Mouse (Mus musculus) kidney, adult 9 months (tissue): Measurements from ENCODE around the gene Wdr20rt.
"Not testable (repeated sequence)": the region's sequence is repeated elsewhere in the genome, so short reads cannot be mapped to it uniquely, and the experiment has no call there.

Experiments used
- DNase-seq: peaks from one replicate; pipeline ENCODE4 v3.0.0; 2022

Gene Wdr20rt

DNA sequence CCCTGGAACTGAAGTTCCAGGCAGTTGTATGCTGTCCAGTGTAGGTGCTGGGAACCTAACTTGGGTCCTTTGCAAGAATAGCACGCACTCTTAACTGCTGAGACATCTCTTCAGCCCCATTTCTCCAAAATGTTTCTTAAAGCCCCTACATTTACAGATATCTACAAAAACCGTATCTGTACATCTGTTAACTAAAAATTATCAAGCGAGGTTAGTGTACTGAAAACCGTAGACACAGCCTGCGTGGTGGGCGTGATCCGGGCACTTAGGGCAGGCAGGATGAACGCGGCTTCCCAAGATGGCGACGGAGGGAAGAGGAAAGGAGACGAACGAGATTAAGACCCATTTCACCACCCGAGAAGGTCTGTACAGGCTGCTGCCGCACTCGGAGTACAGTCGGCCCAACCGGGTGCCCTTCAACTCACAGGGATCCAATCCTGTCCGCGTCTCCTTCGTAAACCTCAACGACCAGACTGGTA lies at the start of gene Wdr20rt:
Gene Wdr20rt, plus strand, starts transcription at position 51 of the 479 bp plus-strand sequence.
- no peak for DNase-seq

DNA sequence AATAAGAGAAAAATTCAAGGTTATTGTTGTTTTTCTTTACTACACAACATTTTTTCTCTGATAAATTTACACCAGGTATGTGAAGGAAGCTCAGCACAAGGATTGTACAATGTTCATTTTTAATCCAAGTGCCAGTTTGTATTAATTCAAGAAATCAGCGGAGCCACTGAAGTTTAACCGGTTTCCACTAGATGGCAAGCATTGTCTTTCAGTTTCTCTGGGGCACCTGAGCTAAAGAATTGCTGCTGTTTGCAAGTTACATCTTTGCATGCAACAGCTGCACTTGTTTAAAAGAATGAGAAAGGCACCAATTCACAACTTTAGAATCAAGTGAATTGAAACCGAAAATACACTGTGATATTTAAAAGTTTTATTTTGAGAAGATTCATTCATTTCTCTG lies 38.0 kb upstream of the Wdr20rt start:
- DNase-seq = peak; percentile 25

DNA sequence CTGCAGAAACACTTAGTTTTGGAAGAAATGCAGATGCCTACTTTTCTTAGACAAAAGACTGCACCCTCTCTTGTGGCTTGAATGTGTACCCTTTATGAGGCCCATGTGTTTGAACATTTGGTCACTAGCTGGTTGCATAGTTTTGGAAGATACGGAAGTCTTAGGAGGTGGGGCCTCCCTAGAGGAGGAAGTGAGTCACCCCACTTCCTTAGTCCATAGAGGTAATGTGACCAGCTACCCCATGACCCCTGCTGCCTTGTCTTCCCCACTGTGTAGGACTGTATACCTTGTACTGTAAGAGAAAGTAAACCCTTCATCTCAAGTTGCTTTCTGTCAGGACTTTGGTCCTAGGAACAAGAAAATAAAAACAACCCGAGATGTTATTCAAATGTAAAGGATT lies 36.1 kb upstream of the Wdr20rt start:
- DNase-seq = no peak

DNA sequence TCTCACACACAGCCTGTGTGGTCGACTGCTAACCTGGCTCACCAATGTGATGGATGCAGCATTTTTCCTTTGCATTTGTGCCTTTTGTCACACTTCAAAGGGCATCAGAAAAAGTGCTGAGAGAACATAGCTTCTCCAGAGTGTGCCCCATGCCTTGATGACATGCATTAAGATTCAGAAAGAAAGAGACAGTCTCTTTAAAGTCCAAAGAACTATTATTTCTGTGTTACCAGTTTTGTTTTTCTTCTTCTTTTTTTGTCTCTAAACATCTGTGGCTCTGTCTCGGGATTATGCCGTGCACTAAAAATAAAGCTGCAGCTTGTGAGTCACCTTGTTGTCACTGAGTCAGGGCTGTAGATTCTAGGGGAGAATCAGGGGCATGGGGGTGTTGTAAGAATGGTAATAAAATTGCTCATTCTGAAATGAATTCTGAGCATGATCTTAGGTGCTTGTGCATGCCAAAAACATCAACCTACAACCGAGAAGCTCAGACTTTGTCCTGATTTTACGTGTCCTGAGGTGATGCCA lies 31.2 kb upstream of the Wdr20rt start:
- DNase-seq = no peak

GRCm38 (mm10) chr12:65201812-65202211 lies 23.5 kb upstream of the Wdr20rt start:
- DNase-seq = no peak

GRCm38 (mm10) chr12:65206431-65206830 lies 18.9 kb upstream of the Wdr20rt start:
- no peak for DNase-seq

GRCm38 (mm10) chr12:65216404-65216840 lies 8.9 kb upstream of the Wdr20rt start:
- DNase-seq = peak; percentile 38

DNA sequence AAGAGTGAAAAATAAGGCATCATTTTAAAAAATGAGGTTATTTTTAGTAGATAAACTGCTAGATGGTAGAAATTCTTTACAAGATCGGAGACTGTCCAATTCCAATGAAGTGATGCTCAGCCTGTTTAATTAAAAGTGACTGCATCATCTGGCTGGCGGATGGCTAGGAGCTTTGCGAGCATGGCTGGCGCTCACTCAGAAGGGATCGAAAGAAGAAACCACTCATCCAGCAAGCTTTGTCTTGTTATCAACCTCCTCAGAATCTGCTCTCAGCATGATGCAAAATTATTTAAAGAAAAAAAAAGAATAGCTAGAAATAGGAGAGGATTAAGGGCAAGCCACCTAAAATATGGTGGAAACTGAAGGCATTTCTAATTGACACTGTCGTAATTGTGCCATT lies 3.3 kb downstream of the Wdr20rt start:
- DNase-seq = no peak

GRCm38 (mm10) chr12:65229041-65229440 lies 3.7 kb downstream of the Wdr20rt start:
- no peak for DNase-seq

DNA sequence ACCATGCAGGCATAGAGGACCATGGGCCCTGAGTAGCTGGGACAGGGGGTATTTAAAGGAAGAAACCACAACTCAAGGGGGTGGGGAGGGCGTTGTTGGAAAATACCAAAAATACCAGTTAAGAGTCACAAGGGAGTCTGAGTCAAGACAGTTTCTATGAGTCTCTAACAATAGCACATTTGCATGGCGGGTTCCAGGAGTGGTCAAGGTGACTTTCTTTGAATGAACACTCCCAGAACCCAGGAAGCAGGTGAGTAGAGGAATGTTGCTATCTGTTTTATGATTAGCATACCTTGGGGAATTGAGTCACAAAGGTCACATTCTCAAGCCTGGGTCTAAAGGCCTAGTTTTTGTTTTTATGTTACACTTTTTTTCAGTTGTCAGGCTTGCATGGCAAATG lies 7.5 kb downstream of the Wdr20rt start:
- DNase-seq = not testable (repeated sequence)

DNA sequence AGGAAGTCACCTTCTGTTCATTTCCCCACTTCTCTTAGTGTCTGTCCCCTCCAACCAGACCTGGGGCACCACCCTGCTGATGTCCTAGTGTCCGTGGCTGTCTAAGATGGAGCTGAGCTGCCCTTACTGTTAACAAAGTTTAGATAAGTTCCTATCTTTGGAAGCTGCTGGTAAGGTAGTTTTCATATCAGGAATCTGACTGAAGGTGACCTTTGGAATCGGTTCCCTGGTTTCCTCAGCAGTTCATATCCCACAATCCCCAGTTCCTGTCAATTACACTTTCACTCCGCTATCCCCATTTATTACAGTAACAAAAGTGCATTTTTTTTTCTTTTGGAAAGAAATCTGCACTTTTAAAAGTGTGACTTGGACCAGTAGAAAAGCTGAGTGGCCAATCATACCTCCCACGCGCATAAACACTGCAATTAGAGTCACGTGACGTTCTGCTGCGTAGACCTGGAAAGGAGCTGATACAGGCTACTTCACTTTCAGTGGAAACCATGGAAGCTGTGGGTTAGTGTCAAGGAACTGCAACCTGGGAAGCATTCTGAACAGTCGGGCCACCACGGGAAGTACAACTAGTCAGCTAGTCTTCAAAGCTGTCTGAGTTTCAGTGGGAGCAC lies 24.9 kb downstream of the Wdr20rt start:
- no peak for DNase-seq

GRCm38 (mm10) chr12:65256887-65257286 lies 31.6 kb downstream of the Wdr20rt start:
- DNase-seq = no peak

DNA sequence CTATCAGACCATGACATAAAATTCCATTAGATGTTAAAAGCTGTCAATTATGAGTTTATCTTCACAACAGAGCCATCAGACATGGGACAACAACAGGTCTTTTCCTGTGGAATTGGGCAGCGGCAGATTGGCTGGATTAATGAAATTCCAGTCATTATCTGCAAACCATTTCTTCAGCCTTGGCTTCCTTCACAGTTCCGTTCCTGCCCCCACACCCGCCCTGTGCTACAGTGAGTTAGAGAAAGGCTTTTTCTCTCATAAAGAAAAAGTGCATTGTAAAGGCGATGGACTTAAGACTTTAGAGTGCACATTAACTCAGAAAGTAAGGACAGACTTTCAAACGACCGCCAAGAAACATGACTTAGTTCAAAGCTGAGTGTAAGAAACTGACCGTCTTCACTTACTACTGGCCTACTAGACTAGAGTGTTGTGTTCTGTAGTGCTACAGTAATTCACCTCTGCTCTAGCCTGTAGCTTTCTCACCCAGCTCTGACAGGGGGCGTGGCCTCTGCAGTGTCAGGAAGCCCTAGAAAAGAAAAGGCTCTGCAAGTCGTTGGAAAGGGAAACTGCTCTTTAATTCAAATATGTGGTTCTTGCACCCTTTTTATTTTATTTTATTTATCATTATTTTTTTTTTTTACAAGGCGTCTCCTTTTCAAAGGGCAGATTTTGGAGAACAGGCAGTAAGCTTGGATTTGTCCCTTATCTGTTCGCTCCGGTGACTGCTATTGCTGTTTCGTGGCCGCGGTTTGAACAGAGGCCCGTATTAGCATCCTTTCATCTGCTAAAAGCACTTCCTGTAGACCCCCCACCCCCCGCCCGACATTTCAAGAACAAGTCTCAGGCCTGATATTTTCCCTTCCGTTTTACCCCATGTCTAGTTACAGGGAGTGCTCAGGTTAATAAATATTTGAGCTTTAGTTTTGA lies 33.2 kb downstream of the Wdr20rt start:
- DNase-seq = peak; percentile 27

DNA sequence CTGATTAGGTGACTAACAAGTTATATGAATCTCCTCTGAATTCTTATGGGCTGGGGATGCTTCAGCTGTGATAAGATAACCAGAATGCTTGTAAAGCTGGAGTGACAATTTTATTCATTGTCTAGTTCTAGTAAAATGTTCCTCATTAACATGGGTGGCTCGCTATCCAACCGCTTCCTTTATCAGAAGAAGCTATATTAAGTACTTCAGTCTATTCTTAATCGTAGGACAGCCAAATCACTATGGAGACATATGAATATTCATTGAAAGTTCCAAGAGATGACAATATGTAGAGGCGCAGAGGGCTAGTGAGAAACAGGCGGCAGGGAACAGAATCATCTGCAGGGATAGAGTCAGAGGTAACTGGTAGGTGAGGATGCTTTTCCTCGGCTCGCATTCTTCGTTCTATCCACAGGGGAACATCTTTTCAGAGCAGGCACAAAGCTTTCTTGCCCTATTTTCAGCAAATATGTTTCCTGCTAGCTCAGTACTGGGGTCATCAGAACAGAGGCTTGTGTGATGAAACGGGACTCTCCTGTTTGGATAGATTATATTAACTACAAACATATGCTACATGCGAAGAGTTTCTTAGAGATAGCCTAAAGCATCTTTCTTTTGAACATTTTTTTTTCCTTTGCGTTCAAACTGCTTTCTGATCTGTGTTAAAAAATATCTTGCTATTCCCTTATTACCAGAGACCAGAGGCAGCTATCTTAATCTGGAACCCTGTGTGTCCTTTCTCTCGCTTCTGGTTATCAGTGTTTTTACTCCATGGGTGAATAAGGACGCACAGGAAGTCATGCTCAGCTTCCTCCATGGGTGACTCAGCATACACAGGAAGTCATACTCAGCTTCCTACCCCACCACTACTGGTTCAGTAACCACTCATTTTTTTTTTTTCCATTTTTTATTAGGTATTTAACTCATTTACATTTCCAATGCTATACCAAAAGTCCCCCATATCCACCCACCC lies 34.1 kb downstream of the Wdr20rt start:
- no peak for DNase-seq

DNA sequence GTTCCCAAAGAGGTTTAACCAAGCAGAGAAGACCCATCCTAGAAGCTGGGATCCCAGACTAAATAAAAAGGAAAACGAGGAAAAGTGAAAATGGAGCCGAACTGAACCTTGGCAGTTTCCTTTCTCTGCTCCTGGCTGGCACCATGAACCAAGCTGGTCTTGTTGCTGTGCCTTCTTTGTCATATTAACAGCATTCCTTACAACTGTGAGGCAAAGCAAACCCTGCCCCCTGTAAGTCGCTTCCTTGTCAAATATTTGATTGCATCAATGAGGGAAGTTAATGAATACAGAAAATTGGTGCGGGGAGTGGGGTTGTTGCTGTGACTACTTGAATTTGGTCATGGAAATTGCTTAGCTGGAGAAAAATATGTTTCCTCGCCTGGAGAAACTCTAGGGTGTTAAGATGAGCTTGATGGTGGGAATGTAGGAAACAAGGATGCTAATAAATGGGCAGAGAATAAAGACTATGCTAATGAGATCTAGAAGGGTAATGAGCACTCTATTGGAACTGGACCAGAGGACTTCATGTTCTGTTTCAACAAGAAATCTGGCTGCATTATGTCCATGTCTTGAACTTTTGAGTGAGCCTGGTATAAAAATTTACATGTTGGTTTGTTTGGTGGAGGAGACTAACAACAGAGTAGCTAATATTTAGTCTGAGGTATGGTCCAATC lies 43.1 kb downstream of the Wdr20rt start:
- DNase-seq = no peak

GRCm38 (mm10) chr12:65269406-65269805 lies 44.1 kb downstream of the Wdr20rt start:
- DNase-seq = no peak

- DNase-seq = no peak
Measured at GRCm38 (mm10) chr12:65273807-65274206, 48.5 kb downstream of the Wdr20rt start.
